Mouse (Mus musculus) megakaryocyte, embryonic 14.5 days (primary cell): Measurements from ENCODE around the gene Frmd4b.

ENCODE experiments used
- FLI1 ChIP-seq: IDR thresholded peaks from 2 replicates; pipeline ENCODE4 v1.6.1; 2012; ENCODE audit warnings: low read length, inconsistent platforms, mixed read lengths
- GATA1 ChIP-seq: IDR thresholded peaks from 3 replicates; pipeline ENCODE4 v1.6.1; 2012; ENCODE audit warnings: mixed read lengths, low read length, inconsistent platforms, borderline replicate concordance

- TF ChIP-seq GATA1 (peak; percentile 41; the same call in 1 of the 3 replicates), FLI1 (no peak)
These were observed 94.2 kb downstream of the Frmd4b start for GRCm38 (mm10) chr6:97523118-97523517.
